Mouse (Mus musculus) hindbrain, embryonic 10.5 days (tissue): ENCODE results near the gene Slc35f1. TPM values are rescaled to one million over a fixed set of nuclear protein-coding genes. Genes with fewer than 3 reads are reported as not detected.

Experiments used
- DNase-seq: peaks from one replicate; pipeline ENCODE4 v3.0.0-alpha.2; 2017; ENCODE audit warnings: low spot score
- H3K27ac ChIP-seq: fragments of 300-500 bp; sonication (generic); 2 replicates; pipeline ENCODE4 v1.5.1; 2016; ENCODE audit warnings: mild to moderate bottlenecking, moderate library complexity
- H3K27me3 ChIP-seq: fragments of 300-500 bp; sonication (generic); 2 replicates; pipeline ENCODE4 v1.6.1; 2016; ENCODE audit warnings: mild to moderate bottlenecking; ENCODE audit not compliant: poor library complexity, insufficient read depth, severe bottlenecking
- H3K36me3 ChIP-seq: fragments of 300-500 bp; sonication (generic); 2 replicates; pipeline ENCODE4 v1.6.1; 2016; ENCODE audit warnings: mild to moderate bottlenecking, moderate library complexity
- H3K4me1 ChIP-seq: fragments of 300-500 bp; sonication (generic); replicated peaks from 2 replicates; pipeline ENCODE4 v1.6.1; 2016; ENCODE audit warnings: mild to moderate bottlenecking
- H3K4me3 ChIP-seq: fragments of 300-500 bp; sonication (generic); 2 replicates; pipeline ENCODE4 v1.5.1; 2016; ENCODE audit warnings: mild to moderate bottlenecking, moderate library complexity
- H3K9me3 ChIP-seq: fragments of 300-500 bp; sonication (generic); 2 replicates; pipeline ENCODE4 v1.6.1; 2016; ENCODE audit warnings: mild to moderate bottlenecking, moderate library complexity
- WGBS: fragments of 180-500 bp; shearing (Covaris S2); methylation state at CpG from one replicate; pipeline ENCODE4 v1.1.7; 2016; 5-methylcytosine and 5-hydroxymethylcytosine counted together
- polyA plus RNA-seq: library from polyadenylated mRNA; unstranded; fragments of >200 nt; fragmentation: Nextera tagmentation; extraction: Ambion mirVana; gene quantifications from 2 replicates; pipeline ENCODE4 v1.2.1, GENCODE M21; 2016

Slc35f1 gene
- polyA plus RNA-seq, 1 experiment from 2014 or later: 12.6 TPM

DNA sequence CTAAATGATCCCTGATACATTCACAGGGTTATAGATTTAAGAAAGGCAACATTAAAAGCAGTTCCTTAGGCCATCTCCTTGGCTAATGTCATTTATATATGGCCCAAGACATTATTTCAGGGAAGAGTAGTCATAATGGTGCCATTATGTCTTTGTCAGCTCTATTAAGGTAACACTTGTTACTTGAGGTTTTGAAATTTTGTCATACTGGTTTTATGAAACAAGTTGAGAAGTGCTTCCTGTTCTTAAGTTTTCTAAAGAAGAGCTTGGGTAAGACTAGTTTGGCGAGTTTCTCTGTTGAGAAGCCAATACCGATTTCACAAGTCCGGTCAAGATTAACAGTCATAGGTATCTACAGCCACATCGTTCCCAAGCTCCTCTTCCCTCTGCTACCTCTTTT is 122.5 kb downstream of the Slc35f1 start:
- Histone ChIP-seq H3K36me3 (no peaks in the 10 kb centered on the region), H3K27me3 (no peaks in the 10 kb centered on the region), H3K4me1 (peaks cover 3% of the 10 kb centered on the region; the same call in 1 of the 2 replicates), H3K4me3 (no peak overlapping the region), H3K27ac (no peak overlapping the region), H3K9me3 (no peaks in the 10 kb centered on the region)
- DNase-seq: no peak
- 89% methylated on average over 4 of the region's 4 CpGs for WGBS

DNA sequence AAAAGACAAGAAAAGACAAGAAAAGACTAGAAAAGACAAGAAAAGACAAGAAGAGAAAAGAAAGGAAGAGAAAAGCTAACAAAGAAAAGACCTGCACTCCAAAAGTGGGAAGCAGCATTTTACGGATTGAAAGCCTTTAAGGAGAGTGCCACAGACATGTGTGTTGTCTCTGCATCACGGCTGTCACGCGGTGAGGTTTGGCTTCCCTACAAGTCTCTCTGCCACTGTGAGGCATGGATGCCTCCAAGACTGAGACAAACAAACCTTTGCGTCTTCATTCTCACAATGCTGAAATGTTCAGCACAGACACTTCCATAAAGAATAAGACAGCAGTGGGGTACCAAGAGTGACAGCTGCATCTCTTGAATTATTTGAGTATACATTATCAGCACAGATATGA is 124.0 kb downstream of the Slc35f1 start:
- no peaks in the 10 kb centered on the region for H3K4me1 ChIP-seq
- H3K27ac ChIP-seq: no peak overlapping the region
- H3K27me3 ChIP-seq: no peaks in the 10 kb centered on the region
- no peak overlapping the region for H3K4me3 ChIP-seq
- no peaks in the 10 kb centered on the region for H3K36me3 ChIP-seq
- no peak for DNase-seq
- WGBS: 89% methylated on average over 5 of the region's 5 CpGs
- no peaks in the 10 kb centered on the region for H3K9me3 ChIP-seq

DNA sequence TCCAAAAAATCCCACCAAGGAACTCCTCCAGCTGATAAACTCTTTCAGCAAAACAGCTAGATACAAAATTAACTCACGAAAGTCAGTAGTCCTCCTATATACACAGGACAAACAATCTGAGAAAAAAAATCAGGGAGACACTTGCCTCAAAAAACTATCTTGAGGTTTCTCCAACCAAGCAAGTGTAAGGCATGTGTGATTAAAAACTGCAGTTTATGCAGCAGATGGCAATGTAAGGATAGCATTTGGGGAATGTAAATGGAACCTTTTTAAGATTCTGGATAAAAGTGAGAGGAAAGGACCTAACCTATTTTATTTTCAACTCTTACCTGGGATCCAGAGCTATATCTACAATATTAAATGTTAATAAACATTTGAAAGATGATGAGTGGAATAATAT is 129.3 kb downstream of the Slc35f1 start:
- no peak overlapping the region for H3K4me3 ChIP-seq
- no peaks in the 10 kb centered on the region for H3K4me1 ChIP-seq
- no peaks in the 10 kb centered on the region for H3K27me3 ChIP-seq
- 88% methylated on average over 1 of the region's 1 CpGs for WGBS
- H3K27ac ChIP-seq: no peak overlapping the region
- no peaks in the 10 kb centered on the region for H3K36me3 ChIP-seq
- DNase-seq: no peak
- H3K9me3 ChIP-seq: no peaks in the 10 kb centered on the region

DNA sequence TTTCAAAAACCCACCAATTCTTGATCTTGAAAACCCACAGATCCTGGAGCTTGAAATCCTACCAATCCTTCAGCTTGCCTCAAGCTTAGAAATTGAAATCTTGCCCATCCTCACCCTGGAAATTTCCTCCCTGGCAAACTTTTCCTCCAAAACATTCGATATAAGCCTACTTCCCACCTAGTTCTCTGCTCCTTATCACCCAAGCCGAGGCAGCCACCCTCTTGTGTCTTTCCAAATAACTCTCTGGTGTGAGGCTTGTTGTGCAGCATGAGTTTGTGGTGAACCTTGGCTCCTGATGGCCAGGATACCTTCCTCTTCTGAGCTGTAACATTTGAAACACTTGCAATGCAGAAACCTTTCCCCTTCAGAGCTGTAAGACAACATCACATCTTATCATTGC is 132.6 kb downstream of the Slc35f1 start:
- Histone ChIP-seq H3K9me3 (no peaks in the 10 kb centered on the region), H3K27ac (no peak overlapping the region), H3K36me3 (no peaks in the 10 kb centered on the region), H3K4me1 (no peaks in the 10 kb centered on the region), H3K4me3 (no peak overlapping the region), H3K27me3 (no peaks in the 10 kb centered on the region)
- DNase-seq: no peak
- WGBS: 91% methylated on average over 2 of the region's 2 CpGs

DNA sequence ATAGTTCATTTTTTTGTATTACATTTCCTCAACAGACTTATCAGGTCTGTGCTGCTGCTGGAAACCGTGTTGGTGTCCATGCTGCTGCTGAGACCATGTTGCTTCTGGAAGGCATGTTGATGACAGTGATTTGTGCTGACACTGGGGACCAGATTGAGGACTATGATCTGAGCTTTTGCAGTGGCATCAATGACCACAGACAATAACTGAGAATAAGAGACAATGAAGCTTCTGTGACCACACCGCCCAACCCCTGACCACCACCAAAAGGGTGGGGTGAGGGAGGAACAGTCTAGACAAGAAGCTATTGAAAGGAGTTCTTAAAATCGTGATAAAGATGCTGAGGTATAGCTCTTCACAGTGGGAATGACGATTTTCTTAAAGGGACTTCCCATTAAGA is 135.4 kb downstream of the Slc35f1 start:
- no peak overlapping the region for H3K27ac ChIP-seq
- H3K27me3 ChIP-seq: no peaks in the 10 kb centered on the region
- no peak for DNase-seq
- no peaks in the 10 kb centered on the region for H3K36me3 ChIP-seq
- H3K9me3 ChIP-seq: no peaks in the 10 kb centered on the region
- H3K4me1 ChIP-seq: no peaks in the 10 kb centered on the region
- 75% methylated on average over 4 of the region's 4 CpGs for WGBS
- H3K4me3 ChIP-seq: no peak overlapping the region

DNA sequence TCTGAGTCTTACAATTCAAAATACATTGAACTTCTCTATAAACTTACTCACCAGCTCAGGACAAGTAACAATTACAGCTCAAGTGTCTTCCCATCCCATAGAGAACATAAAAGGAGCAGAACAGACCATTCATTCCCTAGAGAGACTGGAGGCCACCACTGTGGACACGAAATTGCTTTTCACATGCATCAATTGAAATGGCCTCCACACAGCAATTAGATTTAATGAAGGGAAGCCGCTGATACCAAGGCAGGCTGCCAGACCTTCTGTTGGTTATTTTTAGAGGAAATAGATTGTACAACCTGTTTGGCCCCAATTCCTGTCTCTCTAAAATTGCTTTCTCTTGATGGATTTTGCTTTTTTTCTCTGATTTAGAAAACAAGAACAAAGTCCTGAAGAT is 150.5 kb downstream of the Slc35f1 start:
- Histone ChIP-seq H3K36me3 (no peaks in the 10 kb centered on the region), H3K27me3 (no peaks in the 10 kb centered on the region), H3K4me3 (no peak overlapping the region), H3K9me3 (no peaks in the 10 kb centered on the region), H3K4me1 (no peaks in the 10 kb centered on the region), H3K27ac (no peak overlapping the region)
- 62% methylated on average over 2 of the region's 2 CpGs for WGBS
- DNase-seq: no peak

DNA sequence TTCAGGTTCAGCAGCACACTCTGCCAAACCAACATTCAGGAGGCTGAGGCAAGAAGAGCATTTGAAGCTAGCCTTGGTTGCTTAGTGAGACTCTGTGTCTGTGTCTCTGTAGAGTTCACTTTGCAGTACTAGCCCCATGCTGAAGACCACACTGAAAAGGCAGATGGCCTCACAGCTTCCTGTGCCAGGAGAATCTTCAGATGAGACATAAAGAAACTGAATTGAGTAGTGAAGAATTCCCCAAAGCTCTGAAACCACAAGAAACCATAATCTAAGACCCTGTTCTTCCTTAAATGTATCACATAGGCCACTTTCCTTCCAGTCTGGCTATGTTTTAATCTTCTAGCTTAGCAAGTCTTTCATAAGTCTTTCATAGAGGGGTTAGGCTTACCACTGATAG is 161.7 kb downstream of the Slc35f1 start:
- no peak for DNase-seq
- H3K27ac ChIP-seq: no peak overlapping the region
- H3K36me3 ChIP-seq: no peaks in the 10 kb centered on the region
- H3K4me1 ChIP-seq: no peaks in the 10 kb centered on the region
- H3K27me3 ChIP-seq: no peaks in the 10 kb centered on the region
- no peaks in the 10 kb centered on the region for H3K9me3 ChIP-seq
- H3K4me3 ChIP-seq: no peak overlapping the region

DNA sequence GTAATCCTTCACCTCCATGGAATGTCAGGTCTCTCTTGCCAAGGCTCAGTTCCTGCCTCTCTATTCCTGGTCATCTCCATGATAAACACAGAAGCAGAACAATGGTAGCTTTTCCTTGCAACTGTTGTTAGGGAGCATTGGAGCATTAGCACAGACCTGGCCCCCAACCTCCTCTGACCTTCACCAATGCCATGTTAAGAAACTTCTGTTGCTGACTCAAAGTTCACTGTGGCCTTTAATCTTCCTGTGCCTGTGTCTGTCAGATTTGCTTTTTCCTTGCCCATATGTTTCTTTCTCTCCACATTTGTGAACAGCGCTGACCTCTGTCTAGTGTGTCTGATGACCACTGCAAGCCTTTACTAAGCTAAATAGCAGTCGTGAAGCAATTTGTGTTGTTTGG is 170.5 kb downstream of the Slc35f1 start:
- no peaks in the 10 kb centered on the region for H3K9me3 ChIP-seq
- no peak for DNase-seq
- 74% methylated on average over 2 of the region's 2 CpGs for WGBS
- no peaks in the 10 kb centered on the region for H3K36me3 ChIP-seq
- H3K4me3 ChIP-seq: no peak overlapping the region
- H3K27me3 ChIP-seq: no peaks in the 10 kb centered on the region
- H3K4me1 ChIP-seq: peaks cover 11% of the 10 kb centered on the region
- no peak overlapping the region for H3K27ac ChIP-seq

DNA sequence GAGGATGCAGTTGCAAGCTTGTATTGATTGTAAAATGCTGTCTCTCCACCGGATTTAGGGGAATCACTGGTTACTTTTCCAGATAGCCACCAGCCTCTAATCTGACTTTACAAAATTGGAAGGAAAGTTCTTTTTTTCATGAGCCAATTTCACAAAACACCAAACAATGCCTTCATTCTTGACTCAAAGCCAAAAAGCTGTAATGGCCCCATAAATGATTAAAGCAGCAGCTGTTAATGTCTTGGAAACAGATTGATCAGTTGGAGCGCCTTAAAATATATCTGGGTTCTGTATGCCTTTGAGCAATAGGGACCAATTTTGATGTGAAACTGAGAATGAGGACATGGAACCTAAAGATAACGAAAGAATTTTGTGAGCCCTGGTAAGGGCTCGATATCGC is 174.6 kb downstream of the Slc35f1 start:
- peaks cover 11% of the 10 kb centered on the region for H3K4me1 ChIP-seq
- no peaks in the 10 kb centered on the region for H3K36me3 ChIP-seq
- WGBS: 93% methylated on average over 5 of the region's 5 CpGs
- no peak overlapping the region for H3K4me3 ChIP-seq
- no peak overlapping the region for H3K27ac ChIP-seq
- no peak for DNase-seq
- H3K27me3 ChIP-seq: no peaks in the 10 kb centered on the region
- no peaks in the 10 kb centered on the region for H3K9me3 ChIP-seq

DNA sequence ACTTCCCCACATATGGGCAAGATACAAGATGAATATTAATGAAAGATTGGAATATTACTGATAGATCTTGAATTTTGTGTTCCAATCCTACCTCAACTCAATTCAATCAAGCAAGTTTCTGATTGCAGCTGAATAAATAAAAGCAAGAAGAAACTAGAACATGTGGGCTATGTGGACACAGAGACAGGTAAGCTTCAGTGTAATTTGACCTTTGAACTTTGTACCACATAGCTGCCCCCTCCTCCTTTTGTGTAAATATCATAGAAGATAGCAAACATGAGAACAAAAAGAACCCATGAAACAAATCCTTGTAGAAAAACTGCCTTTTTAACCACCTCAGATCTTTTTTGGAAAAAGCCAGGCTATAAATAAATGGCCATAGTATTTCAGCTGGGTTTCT is 180.8 kb downstream of the Slc35f1 start:
- Histone ChIP-seq H3K4me3 (no peak overlapping the region), H3K36me3 (no peaks in the 10 kb centered on the region), H3K27me3 (no peaks in the 10 kb centered on the region), H3K9me3 (no peaks in the 10 kb centered on the region), H3K4me1 (peaks cover 14% of the 10 kb centered on the region), H3K27ac (no peak overlapping the region)
- no peak for DNase-seq

DNA sequence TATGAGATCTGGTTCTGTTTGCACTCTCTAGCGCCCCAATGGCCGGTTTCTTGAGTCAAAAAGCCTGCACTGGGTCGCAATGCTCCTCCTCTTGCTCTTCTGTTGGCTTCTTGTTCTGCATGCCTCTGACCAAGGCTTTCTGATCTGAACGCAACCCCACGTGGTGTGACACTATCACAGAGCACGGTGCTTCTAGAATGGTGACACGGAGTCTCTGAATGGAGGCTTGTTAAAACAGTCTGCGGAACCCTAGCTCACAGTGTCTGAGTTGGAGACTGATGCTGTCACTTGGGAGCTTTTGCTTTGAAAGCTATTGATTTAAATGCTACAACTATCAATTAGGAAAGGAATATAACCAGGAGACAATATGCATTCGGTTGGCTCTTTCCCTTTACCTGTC is 183.8 kb downstream of the Slc35f1 start:
- peak overlapping the region; percentile 60 for H3K27ac ChIP-seq
- no peaks in the 10 kb centered on the region for H3K36me3 ChIP-seq
- no peaks in the 10 kb centered on the region for H3K27me3 ChIP-seq
- WGBS: 56% methylated on average over 9 of the region's 9 CpGs
- DNase-seq: no peak
- peaks cover 40% of the 10 kb centered on the region for H3K4me1 ChIP-seq
- no peak overlapping the region for H3K4me3 ChIP-seq
- no peaks in the 10 kb centered on the region for H3K9me3 ChIP-seq

DNA sequence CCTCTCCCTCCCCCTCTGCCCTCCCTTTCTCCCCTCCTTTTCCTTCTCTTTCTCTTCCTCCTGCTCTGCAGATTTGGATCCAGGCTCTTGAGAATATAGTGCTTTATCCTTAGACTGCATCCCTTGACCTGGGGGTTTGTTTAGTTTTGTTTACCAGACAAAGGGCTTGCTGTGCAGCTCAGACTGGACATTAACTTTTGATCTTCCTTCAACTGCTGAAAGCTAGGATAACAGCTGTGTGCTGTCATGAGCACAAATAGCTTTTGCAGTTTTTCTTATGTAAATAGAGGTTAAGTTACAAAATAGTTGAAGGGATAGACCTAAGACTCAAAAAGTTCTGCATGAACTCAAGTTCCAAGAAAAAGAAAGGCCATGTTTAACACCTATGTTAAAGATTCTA is 184.4 kb downstream of the Slc35f1 start:
- H3K27me3 ChIP-seq: no peaks in the 10 kb centered on the region
- no peaks in the 10 kb centered on the region for H3K36me3 ChIP-seq
- no peak for DNase-seq
- H3K27ac ChIP-seq: no peak overlapping the region
- no peaks in the 10 kb centered on the region for H3K9me3 ChIP-seq
- H3K4me1 ChIP-seq: peaks cover 40% of the 10 kb centered on the region
- H3K4me3 ChIP-seq: no peak overlapping the region

DNA sequence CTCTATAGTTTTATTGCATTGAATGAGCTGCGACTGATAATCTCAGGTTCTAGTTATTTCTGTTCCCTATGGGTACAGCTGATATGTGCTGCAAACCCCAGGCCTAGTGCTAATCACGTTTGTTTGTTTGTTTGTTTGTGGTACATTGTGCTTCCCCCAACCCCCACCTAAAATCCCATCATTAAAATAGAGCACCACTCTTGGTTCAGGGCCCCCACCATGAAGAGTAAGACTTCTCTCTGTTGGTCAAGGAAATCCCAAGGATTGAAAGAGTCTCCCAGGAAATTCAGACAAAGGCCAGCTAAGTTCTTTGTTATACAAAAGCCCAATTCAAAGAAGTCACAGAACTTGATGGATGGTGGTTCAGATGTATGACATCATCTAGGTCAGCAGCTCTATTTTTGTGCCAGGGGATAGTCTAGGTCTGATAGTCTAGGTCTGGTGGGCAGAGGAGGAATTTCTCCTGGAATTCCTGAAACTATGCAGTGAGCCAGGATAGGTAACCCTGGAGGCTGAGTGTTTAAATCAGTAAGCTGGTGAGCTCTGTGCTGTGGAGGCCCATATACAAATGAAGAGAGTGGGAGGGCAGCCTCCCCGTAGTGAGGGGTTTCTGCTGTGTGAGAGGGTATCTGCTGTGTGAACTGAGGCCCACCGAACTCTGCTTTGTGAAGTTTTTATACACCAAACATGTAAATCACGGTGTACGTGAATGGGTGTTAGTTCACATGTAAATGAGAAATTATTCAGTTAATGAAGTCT is 187.1 kb downstream of the Slc35f1 start:
- Histone ChIP-seq H3K9me3 (no peaks in the 10 kb centered on the region), H3K27me3 (no peaks in the 10 kb centered on the region), H3K4me3 (no peak overlapping the region), H3K4me1 (peaks cover 45% of the 10 kb centered on the region), H3K36me3 (no peaks in the 10 kb centered on the region), H3K27ac (peak overlapping the region; percentile 78)
- WGBS: 30% methylated on average over 6 of the region's 6 CpGs
- peak; percentile 14 for DNase-seq
